Mouse (Mus musculus) limb, embryonic 13.5 days (tissue): ENCODE results near the gene Mfsd4b5. TPM values are rescaled to one million over a fixed set of nuclear protein-coding genes. Genes with fewer than 3 reads are reported as not detected.
"Not testable (repeated sequence)": the region's sequence is repeated elsewhere in the genome, so short reads cannot be mapped to it uniquely, and the experiment has no call there.

Experiments used
- ATAC-seq: fragments of 200-750 bp; cut with Nextera tagmentation; 2 replicates; pipeline ENCODE4 v1.8.0; 2017; ENCODE audit warnings: low read depth, moderate number of reproducible peaks, moderate TSS enrichment; ENCODE audit not compliant: low FRiP score
- H3K27ac ChIP-seq: fragments of 300-500 bp; sonication (generic); 2 replicates; pipeline ENCODE4 v1.5.1; 2015; ENCODE audit warnings: inconsistent platforms, mild to moderate bottlenecking, moderate library complexity
- H3K27me3 ChIP-seq: fragments of 300-500 bp; sonication (generic); 2 replicates; pipeline ENCODE4 v1.6.1; 2015; ENCODE audit warnings: mild to moderate bottlenecking, inconsistent platforms
- H3K36me3 ChIP-seq: fragments of 300-500 bp; sonication (generic); 2 replicates; pipeline ENCODE4 v1.6.1; 2015; ENCODE audit warnings: inconsistent platforms, mild to moderate bottlenecking, moderate library complexity
- H3K4me1 ChIP-seq: fragments of 300-500 bp; sonication (generic); 2 replicates; pipeline ENCODE4 v1.6.1; 2015; ENCODE audit warnings: inconsistent platforms
- H3K4me2 ChIP-seq: fragments of 300-500 bp; sonication (generic); replicated peaks from 2 replicates; pipeline ENCODE4 v1.6.1; 2015; ENCODE audit warnings: inconsistent platforms, mild to moderate bottlenecking, moderate library complexity
- H3K4me3 ChIP-seq: fragments of 300-500 bp; sonication (generic); 2 replicates; pipeline ENCODE4 v1.5.1; 2015; ENCODE audit warnings: moderate library complexity, mild to moderate bottlenecking, inconsistent platforms
- H3K9ac ChIP-seq: fragments of 300-500 bp; sonication (generic); 2 replicates; pipeline ENCODE4 v1.6.1; 2015; ENCODE audit warnings: mild to moderate bottlenecking, inconsistent platforms
- H3K9me3 ChIP-seq: fragments of 300-500 bp; sonication (generic); 2 replicates; pipeline ENCODE4 v1.6.1; 2016; ENCODE audit warnings: inconsistent platforms
- WGBS: fragments of 180-500 bp; shearing (Covaris S2); methylation state at CpG from one replicate; pipeline ENCODE4 v1.1.7; 2015; 5-methylcytosine and 5-hydroxymethylcytosine counted together
- polyA plus RNA-seq: library from polyadenylated mRNA; unstranded; fragments of >200 nt; fragmentation: Nextera tagmentation; extraction: Ambion mirVana; gene quantifications from 2 replicates; pipeline ENCODE4 v1.2.1, GENCODE M21; 2015

Gene Mfsd4b5
- polyA plus RNA-seq, 1 experiment from 2014 or later = 0.09 TPM

- Histone ChIP-seq H3K27me3 (no peaks in the 10 kb centered on the region), H3K4me1 (peaks cover 14% of the 10 kb centered on the region), H3K4me3 (no peak overlapping the region), H3K9me3 (no peaks in the 10 kb centered on the region), H3K27ac (no peak overlapping the region), H3K36me3 (no peaks in the 10 kb centered on the region), H3K9ac (no peak overlapping the region), H3K4me2 (no peak overlapping the region)
- WGBS = 88% methylated on average over 11 of the region's 11 CpGs
- no peak for ATAC-seq
Observed at GRCm38 (mm10) chr10:40009591-40009990, 23.1 kb upstream of the Mfsd4b5 start.

DNA sequence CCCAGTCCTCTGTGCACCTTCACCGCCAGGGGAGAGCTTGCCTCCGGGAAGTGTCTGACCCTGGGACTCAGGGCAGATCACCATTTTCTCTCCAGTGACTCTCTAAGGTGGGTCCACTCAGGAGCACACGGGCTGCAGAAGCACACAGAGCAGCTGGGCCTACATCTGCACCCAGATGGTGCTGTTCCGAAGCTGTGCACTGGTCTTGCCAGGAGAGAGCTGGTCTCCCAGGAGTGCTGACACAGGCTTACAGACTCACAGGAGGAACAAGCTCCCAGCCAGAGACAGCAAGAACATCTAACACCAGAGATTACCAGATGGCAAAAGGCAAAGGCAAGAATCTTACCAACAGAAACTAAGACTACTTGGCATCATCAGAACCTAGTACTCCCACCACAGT lies 22.4 kb upstream of the Mfsd4b5 start:
- not testable (repeated sequence) for H3K9ac ChIP-seq, H3K27me3 ChIP-seq, ATAC-seq, H3K4me2 ChIP-seq, H3K4me3 ChIP-seq, H3K9me3 ChIP-seq, H3K36me3 ChIP-seq, H3K27ac ChIP-seq
- WGBS = 70% methylated on average over 4 of the region's 4 CpGs
- peaks cover 14% of the 10 kb centered on the region for H3K4me1 ChIP-seq

DNA sequence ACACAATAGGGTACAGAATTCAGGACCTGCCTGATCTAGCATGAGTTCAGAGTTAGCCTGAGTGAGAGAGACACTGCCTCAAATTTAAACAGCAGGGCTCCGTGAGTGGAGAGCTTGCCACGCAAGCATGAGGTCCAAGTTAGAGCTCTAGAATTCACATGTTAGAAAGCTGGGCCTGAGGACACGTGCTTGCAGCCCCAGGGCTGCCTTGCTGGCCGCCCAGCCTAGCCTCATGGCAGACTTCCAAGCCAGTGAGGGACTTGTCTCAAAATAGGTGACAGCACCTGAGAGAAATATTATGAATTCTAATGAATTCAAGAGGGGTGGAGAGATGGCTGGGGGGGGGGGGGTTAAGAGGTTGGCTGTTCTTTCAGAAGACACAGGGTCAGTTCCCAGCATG lies 21.5 kb upstream of the Mfsd4b5 start:
- Histone ChIP-seq H3K27me3 (no peaks in the 10 kb centered on the region), H3K4me3 (no peak overlapping the region), H3K9me3 (no peaks in the 10 kb centered on the region), H3K36me3 (no peaks in the 10 kb centered on the region), H3K27ac (no peak overlapping the region), H3K4me1 (peaks cover 14% of the 10 kb centered on the region), H3K9ac (no peak overlapping the region), H3K4me2 (no peak overlapping the region)
- 85% methylated on average over 4 of the region's 4 CpGs for WGBS
- no peak for ATAC-seq

DNA sequence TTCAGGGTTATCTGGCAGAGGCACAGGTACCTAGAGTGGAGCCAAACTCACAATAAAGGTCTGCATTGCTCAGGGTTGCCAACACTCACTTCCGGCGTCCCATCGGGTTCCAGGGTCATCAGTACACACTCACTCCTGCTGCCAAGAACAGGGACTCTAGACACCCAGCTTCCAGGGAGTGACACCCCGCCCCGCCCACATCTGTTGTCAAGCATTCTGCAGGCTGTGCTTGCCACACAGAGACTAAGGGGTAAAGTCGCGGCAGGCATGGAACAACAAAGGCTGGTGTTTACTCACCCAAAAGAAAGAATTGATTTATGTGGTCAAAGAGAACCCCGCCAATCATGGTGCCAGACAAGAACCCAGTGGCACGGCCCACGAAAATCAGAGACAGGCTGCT lies 20.5 kb upstream of the Mfsd4b5 start:
- ATAC-seq = no peak
- Histone ChIP-seq H3K4me2 (no peak overlapping the region), H3K36me3 (no peaks in the 10 kb centered on the region), H3K9ac (no peak overlapping the region), H3K27ac (no peak overlapping the region), H3K4me3 (no peak overlapping the region), H3K9me3 (no peaks in the 10 kb centered on the region), H3K4me1 (peaks cover 14% of the 10 kb centered on the region), H3K27me3 (no peaks in the 10 kb centered on the region)
- WGBS = 73% methylated on average over 10 of the region's 10 CpGs

DNA sequence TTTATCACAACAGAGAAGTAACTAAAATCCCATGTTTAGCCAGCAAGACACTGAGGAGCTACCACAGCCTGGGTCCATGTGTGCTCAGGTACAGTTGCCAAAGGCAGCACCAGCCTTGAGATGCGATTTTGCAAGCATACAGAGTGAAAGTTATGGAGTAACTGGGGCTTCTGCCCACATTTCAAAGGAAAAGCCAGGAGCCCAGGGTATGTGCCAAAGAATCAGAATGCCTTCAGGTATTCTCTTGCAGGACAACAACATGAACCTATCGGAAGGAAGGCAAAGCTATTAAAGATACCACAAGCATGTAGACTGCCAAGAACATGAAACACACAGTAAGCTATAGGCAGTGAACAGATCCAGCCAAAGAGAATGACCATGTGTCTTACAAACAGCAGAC lies 14.3 kb upstream of the Mfsd4b5 start:
- ATAC-seq = no peak
- no peaks in the 10 kb centered on the region for H3K27me3 ChIP-seq

DNA sequence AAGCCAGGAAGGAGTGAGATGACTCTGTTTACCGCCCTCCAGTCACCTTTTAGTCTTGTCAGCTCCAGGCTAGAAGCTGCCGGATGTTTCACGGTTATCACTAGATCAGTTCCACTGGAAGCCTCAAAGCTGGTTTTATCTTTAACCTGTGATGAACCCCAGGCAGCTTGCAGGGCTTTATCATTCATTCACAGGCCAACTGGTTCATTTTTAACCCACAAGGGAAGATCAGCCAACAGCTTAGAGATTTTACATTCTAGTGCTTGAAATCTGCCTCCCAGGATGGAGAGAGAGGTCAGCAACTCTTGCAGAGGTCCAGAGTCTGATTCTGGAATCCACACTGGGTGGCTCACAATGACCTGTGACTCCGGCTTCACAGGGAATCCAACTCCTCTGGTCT lies 4.7 kb upstream of the Mfsd4b5 start:
- H3K9ac ChIP-seq = no peak overlapping the region
- H3K27me3 ChIP-seq = no peaks in the 10 kb centered on the region
- no peaks in the 10 kb centered on the region for H3K36me3 ChIP-seq
- H3K4me2 ChIP-seq = no peak overlapping the region
- no peaks in the 10 kb centered on the region for H3K4me1 ChIP-seq
- H3K4me3 ChIP-seq = no peak overlapping the region
- no peak overlapping the region for H3K27ac ChIP-seq
- WGBS = 84% methylated on average over 4 of the region's 4 CpGs
- ATAC-seq = no peak
- H3K9me3 ChIP-seq = peaks cover 3% of the 10 kb centered on the region; the same call in 1 of the 2 replicates

More for the DNA sequence above, 14.3 kb upstream of the Mfsd4b5 start:
- no peak overlapping the region for H3K27ac ChIP-seq
- WGBS = 91% methylated on average over 2 of the region's 2 CpGs
- no peak overlapping the region for H3K4me3 ChIP-seq
- no peak overlapping the region for H3K4me2 ChIP-seq
- H3K9me3 ChIP-seq = 0 out of 2 replicates have a peak, but pooled peaks cover 4% of the 10 kb centered on the region
- no peaks in the 10 kb centered on the region for H3K36me3 ChIP-seq
- H3K9ac ChIP-seq = no peak overlapping the region
- peaks cover 12% of the 10 kb centered on the region for H3K4me1 ChIP-seq

DNA sequence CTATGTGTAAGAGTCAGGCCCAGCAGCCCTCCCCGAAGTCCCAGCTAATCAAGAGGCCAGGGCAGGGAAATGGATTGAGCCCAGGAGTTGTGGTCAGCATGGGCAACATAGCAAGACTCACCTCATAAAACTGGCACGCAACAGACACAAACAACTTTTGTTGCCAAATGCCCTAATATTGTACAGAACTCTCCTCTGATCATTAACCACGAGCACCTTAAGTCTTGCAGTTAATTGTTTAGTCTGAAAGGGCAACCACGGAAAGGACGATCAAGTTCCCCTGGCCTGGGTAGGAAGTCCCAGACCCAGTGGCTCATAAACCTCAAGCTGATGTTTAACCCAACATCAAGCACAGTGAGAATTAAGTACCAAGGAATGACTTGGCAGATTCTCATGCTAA lies 3.8 kb downstream of the Mfsd4b5 start:
- no peak overlapping the region for H3K4me2 ChIP-seq
- H3K36me3 ChIP-seq = no peaks in the 10 kb centered on the region
- H3K9ac ChIP-seq = no peak overlapping the region
- no peak for ATAC-seq
- no peak overlapping the region for H3K27ac ChIP-seq
- no peak overlapping the region for H3K4me3 ChIP-seq
- WGBS = 39% methylated on average over 5 of the region's 5 CpGs
- peaks cover 13% of the 10 kb centered on the region for H3K9me3 ChIP-seq
- no peaks in the 10 kb centered on the region for H3K4me1 ChIP-seq
- H3K27me3 ChIP-seq = no peaks in the 10 kb centered on the region

- H3K36me3 ChIP-seq = no peaks in the 10 kb centered on the region
- no peak overlapping the region for H3K27ac ChIP-seq
- no peaks in the 10 kb centered on the region; the same call in 1 of the 2 replicates for H3K4me1 ChIP-seq
- WGBS = 92% methylated on average over 1 of the region's 1 CpGs
- H3K4me2 ChIP-seq = no peak overlapping the region
- no peak overlapping the region for H3K9ac ChIP-seq
- no peak overlapping the region for H3K4me3 ChIP-seq
- ATAC-seq = no peak
- no peaks in the 10 kb centered on the region for H3K27me3 ChIP-seq
- peaks cover 17% of the 10 kb centered on the region for H3K9me3 ChIP-seq
Observed at GRCm38 (mm10) chr10:39978231-39978630, 8.2 kb downstream of the Mfsd4b5 start.

- Histone ChIP-seq H3K9me3 (peaks cover 17% of the 10 kb centered on the region), H3K36me3 (no peaks in the 10 kb centered on the region), H3K4me1 (no peaks in the 10 kb centered on the region; the same call in 1 of the 2 replicates), H3K27ac (no peak overlapping the region), H3K4me2 (no peak overlapping the region), H3K27me3 (no peaks in the 10 kb centered on the region), H3K9ac (no peak overlapping the region), H3K4me3 (no peak overlapping the region)
- WGBS = 96% methylated on average over 4 of the region's 4 CpGs
- ATAC-seq = no peak
Observed at GRCm38 (mm10) chr10:39977346-39977745, 9.1 kb downstream of the Mfsd4b5 start.

- no peak overlapping the region for H3K4me2 ChIP-seq
- no peak overlapping the region for H3K9ac ChIP-seq
- no peaks in the 10 kb centered on the region for H3K27me3 ChIP-seq
- H3K9me3 ChIP-seq = peaks cover 17% of the 10 kb centered on the region
- no peak overlapping the region for H3K27ac ChIP-seq
- ATAC-seq = no peak
- no peaks in the 10 kb centered on the region for H3K36me3 ChIP-seq
- 45% methylated on average over 2 of the region's 2 CpGs for WGBS
- H3K4me1 ChIP-seq = no peaks in the 10 kb centered on the region; the same call in 1 of the 2 replicates
- no peak overlapping the region for H3K4me3 ChIP-seq
Observed at GRCm38 (mm10) chr10:39975771-39976170, 10.7 kb downstream of the Mfsd4b5 start.

GRCm38 (mm10) chr10:39974982-39975381 lies 11.5 kb downstream of the Mfsd4b5 start:
- Histone ChIP-seq H3K36me3 (no peaks in the 10 kb centered on the region), H3K4me3 (no peak overlapping the region), H3K4me1 (no peaks in the 10 kb centered on the region; the same call in 1 of the 2 replicates), H3K27ac (no peak overlapping the region), H3K9me3 (peaks cover 17% of the 10 kb centered on the region), H3K4me2 (no peak overlapping the region), H3K27me3 (no peaks in the 10 kb centered on the region), H3K9ac (no peak overlapping the region)
- 47% methylated on average over 11 of the region's 11 CpGs for WGBS
- ATAC-seq = no peak

- WGBS = 83% methylated on average over 3 of the region's 3 CpGs
- Histone ChIP-seq H3K4me1 (no peaks in the 10 kb centered on the region), H3K27me3 (no peaks in the 10 kb centered on the region), H3K4me2 (no peak overlapping the region), H3K4me3 (no peak overlapping the region), H3K9ac (no peak overlapping the region), H3K36me3 (no peaks in the 10 kb centered on the region), H3K27ac (no peak overlapping the region), H3K9me3 (no peaks in the 10 kb centered on the region)
- ATAC-seq = no peak
Observed at GRCm38 (mm10) chr10:39967512-39967911, 18.9 kb downstream of the Mfsd4b5 start.

GRCm38 (mm10) chr10:39961906-39962305 lies 24.5 kb downstream of the Mfsd4b5 start:
- no peaks in the 10 kb centered on the region for H3K9me3 ChIP-seq
- H3K4me3 ChIP-seq = no peak overlapping the region
- 0 out of 2 replicates have a peak, but pooled peaks cover 5% of the 10 kb centered on the region for H3K27me3 ChIP-seq
- WGBS = 37% methylated on average over 1 of the region's 1 CpGs
- H3K4me1 ChIP-seq = peaks cover 6% of the 10 kb centered on the region; the same call in 1 of the 2 replicates
- no peak overlapping the region for H3K4me2 ChIP-seq
- H3K36me3 ChIP-seq = no peaks in the 10 kb centered on the region
- no peak overlapping the region for H3K27ac ChIP-seq
- ATAC-seq = no peak
- no peak overlapping the region for H3K9ac ChIP-seq
